In genomic region chr7:72342822-72343221, GRCm38 (mm10) we compare ENCODE assay signal across 12 mouse cellular contexts. TPM values are rescaled to one million over a fixed set of nuclear protein-coding genes. Genes with fewer than 3 reads are reported as not detected.
DNase-seq lines count a peak whose midpoint lies in the region; ATAC-seq and TF ChIP-seq lines count a peak whose summit lies in the region.
"Had no signal": no experiment of that assay in that cellular context is flagged by ENCODE, and none has a peak within 500 bp of the region (broad histone marks: within the 10 kb centered on the region; RNA-seq: fewer than 3 reads in every experiment).

No protein-coding gene starts in this region.

- POLR2A ChIA-PET in Patski (lab: Charles Lee): no interaction called here

- peak; percentile 28 for TF ChIP-seq CTCF in Patski (IDR thresholded peaks at IDR 0.05)

- ATAC-seq in Patski: no peak
- ATAC-seq in monocyte, adult 5-6 weeks (replicated peaks; ENCODE audit: insufficient number of reproducible peaks, low FRiP score, low TSS enrichment, poor library complexity, severe bottlenecking): 0 out of 2 replicates have a peak, but pooled peaks have one; percentile 47
- ATAC-seq: intestine, embryonic 15.5 days had no signal

- CTCF ChIA-PET in Patski (lab: Charles Lee): no interaction called here

- in situ Hi-C loops in Patski (cut with MboI; ENCODE audit: low pct_unique_long_range_greater_than_20kb): no loop called here

- peaks cover 23% of the 10 kb centered on the region for H3K27me3 ChIP-seq in Patski
- H3K27me3 ChIP-seq: heart, embryonic 15.5 days; intestine, embryonic 15.5 days had no signal

- peak; percentile 3 for DNase-seq in adrenal gland, postnatal 10 days
- DNase-seq in adrenal gland, postnatal 25 days: no peak
- DNase-seq in 3T3-L1 (ENCODE audit: low read depth, low spot score) (peak; percentile 16), Patski (ENCODE audit: low read depth, low spot score) (no peak)
- DNase-seq in cerebellum, postnatal 10 days: no peak
- no peak for DNase-seq in gastrocnemius, postnatal 25 days
- DNase-seq in gastrocnemius, postnatal 14 days: no peak
- DNase-seq: gastrocnemius, postnatal 36 days; right cerebral cortex, adult 18-20 months had no signal

- intact Hi-C loops in gastrocnemius, postnatal 14 days (cut with DNase I; ENCODE audit: low total_unique reads): no loop called here

RNA-seq across cellular contexts. Expression of gene Mctp2, which starts 36.4 kb away (rescaled TPM):
- 1 to 10 TPM; 1.4 to 2.7 TPM for total RNA-seq in adrenal gland, postnatal 10 days (2021)
- 1.4 and 3.9 TPM in 2 replicates for total RNA-seq in adrenal gland, postnatal 25 days (2021)
- polyA plus RNA-seq in Patski (2021): 1.4 TPM
- total RNA-seq in monocyte, adult 5-6 weeks (2017): 18.9 to 54.3 TPM (median 21.2 TPM) in 3 replicates
- total RNA-seq in gastrocnemius, postnatal 25 days (2021): under 1 TPM; 0.11 to 0.26 TPM
- total RNA-seq in gastrocnemius, postnatal 14 days (2021): under 1 TPM; 0.10 to 0.55 TPM

Comparison
In these comparisons a context has a peak if more than half of its experiments do, and no peak if none do; other contexts are left out.
1. DNase-seq: peak in adrenal gland, postnatal 10 days (single experiment) and 3T3-L1 (single experiment); none in adrenal gland, postnatal 25 days (single experiment), Patski (single experiment), cerebellum, postnatal 10 days (0 of 2), gastrocnemius, postnatal 25 days (single experiment) and gastrocnemius, postnatal 14 days (single experiment).